Mouse (Mus musculus) heart, postnatal 0 days (tissue): ENCODE results near the gene Trmt61a.

Source experiments
- CTCF ChIP-seq: IDR thresholded peaks from 2 replicates; pipeline ENCODE4 v1.5.1; 2016; ENCODE audit warnings: antibody characterized with exemption, control low read depth, low read depth
- EP300 ChIP-seq: IDR thresholded peaks from 2 replicates; pipeline ENCODE4 v1.6.1; 2016; ENCODE audit warnings: antibody characterized with exemption, low read depth

GRCm38 (mm10) chr12:111727956-111728355, 50.1 kb downstream of the Trmt61a start:
- no peak for TF ChIP-seq EP300
- TF ChIP-seq CTCF, result no peak
